Mouse (Mus musculus) C2C12 (cell line): Measurements from ENCODE around the gene Adora2a.

Experiments
- CTCF ChIP-seq: IDR thresholded peaks from one replicate; pipeline ENCODE4 v1.5.1; 2011; ENCODE audit not compliant: control insufficient read depth, insufficient read depth, insufficient read length
- USF1 ChIP-seq: IDR thresholded peaks from one replicate; pipeline ENCODE4 v1.6.1; 2011; ENCODE audit warnings: low read depth, mild to moderate bottlenecking, control low read depth, moderate library complexity

GRCm38 (mm10) chr10:75355341-75355740 lies 38.7 kb downstream of the Adora2a start:
- no peak for TF ChIP-seq CTCF
- TF ChIP-seq USF1 = no peak
